Mouse (Mus musculus): ENCODE measurements at regions not wholly inside any gene's neighbourhood (a gene's known extent, or its start where the extent isn't known, plus 50 kb on each side); places are given as distances from the start of the nearest gene placed in this dataset.

DNA sequence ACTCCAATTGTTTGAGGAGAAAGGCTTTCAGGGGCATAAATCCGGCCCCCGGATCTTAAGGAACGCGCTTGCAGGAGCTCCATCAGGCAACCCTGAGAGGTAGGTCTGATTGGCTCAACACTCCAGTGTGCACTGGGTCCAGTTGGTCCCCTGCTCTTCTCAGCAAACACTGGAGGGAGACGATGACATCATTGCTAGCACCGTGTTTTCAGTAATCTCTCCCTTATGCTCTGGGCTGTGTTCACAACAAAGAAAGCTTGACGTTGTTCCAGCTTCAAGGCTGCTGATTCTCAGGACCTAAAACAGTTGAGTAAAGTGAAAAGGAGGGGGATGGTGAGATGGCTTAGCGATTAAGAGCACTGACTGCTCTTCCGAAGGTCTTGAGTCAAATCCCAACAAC is 97.0 kb upstream of the Cxadr start:
- TF ChIP-seq POLR2A (IDR thresholded peaks at IDR 0.05; ENCODE audit: borderline replicate concordance, extremely low read depth, low read depth, low read length) (no peak), CTCF (IDR thresholded peaks at IDR 0.05; ENCODE audit: insufficient read depth, low read length) (no peak)

Data from lung, adult 2 months (tissue).